Mouse (Mus musculus): ENCODE results near the gene Sycp2l. TPM values are rescaled to one million over a fixed set of nuclear protein-coding genes. Genes with fewer than 3 reads are reported as not detected.

Gene Sycp2l
- total RNA-seq, 2 experiments from 2014 or later = not detected

- peak; percentile 49 to 53 for DNase-seq (ENCODE audit: low spot score in 2 of 2)
Observed at GRCm38 (mm10) chr13:41220304-41220834, 106.3 kb downstream of the Sycp2l start, which contains the start of gene Elovl2. Gene Elovl2 (minus strand): TSS chr13:41220405.

Other genes with a start within 250 kb of the Sycp2l start
- 10 to 100 TPM; 63.4 to 66.3 TPM for gene Pak1ip1, start 113.3 kb upstream of the Sycp2l start, total RNA-seq (2021)
- gene Tmem14c, start 98.0 kb upstream of the Sycp2l start, total RNA-seq (2021) = 100 to 1,000 TPM; 157 to 168 TPM
- under 1 TPM in 1 of 2 experiments, not detected in 1; 0.25 TPM for gene Mak, start 34.6 kb upstream of the Sycp2l start, total RNA-seq (2021)
- gene Gcm2, start 3.3 kb upstream of the Sycp2l start, total RNA-seq (2021) = not detected
- gene Elovl2, start 106.1 kb downstream of the Sycp2l start, total RNA-seq (2021) = 10 to 100 TPM in 1 of 2 experiments, 1 to 10 TPM in 1; 6.1 to 30.4 TPM
- gene Smim13, start 135.5 kb downstream of the Sycp2l start, total RNA-seq (2021) = 10 to 100 TPM; 15.5 to 16.4 TPM
- not detected for gene Gm17364, start 159.7 kb downstream of the Sycp2l start, total RNA-seq (2021)

Measured in adrenal gland, postnatal 4 days (tissue).